Mouse (Mus musculus) embryonic facial prominence, embryonic 14.5 days (tissue): ENCODE measurements at regions not wholly inside any gene's neighbourhood (a gene's known extent, or its start where the extent isn't known, plus 50 kb on each side); places are given as distances from the start of the nearest gene placed in this dataset.

Experiments
- ATAC-seq: fragments of 200-750 bp; cut with Nextera tagmentation; 2 replicates; pipeline ENCODE4 v1.8.0; 2017; ENCODE audit warnings: low read depth, moderate number of reproducible peaks, moderate TSS enrichment
- DNase-seq: peaks from one replicate; pipeline ENCODE4 v3.0.0-alpha.2; 2015; ENCODE audit warnings: low spot score
- H3K27ac ChIP-seq: fragments of 300-500 bp; sonication (generic); replicated peaks from 2 replicates; pipeline ENCODE4 v1.5.1; 2014; ENCODE audit warnings: low read depth, mild to moderate bottlenecking, low read length, moderate library complexity
- H3K27me3 ChIP-seq: fragments of 300-500 bp; sonication (generic); replicated peaks from 2 replicates; pipeline ENCODE4 v1.6.1; 2014; ENCODE audit warnings: low read length; ENCODE audit not compliant: control insufficient read depth, insufficient read depth
- H3K36me3 ChIP-seq: fragments of 300-500 bp; sonication (generic); 2 replicates; pipeline ENCODE4 v1.6.1; 2014; ENCODE audit warnings: low read length, mixed read lengths; ENCODE audit not compliant: control insufficient read depth, insufficient read depth
- H3K4me1 ChIP-seq: fragments of 300-500 bp; sonication (generic); 2 replicates; pipeline ENCODE4 v1.6.1; 2014; ENCODE audit warnings: antibody characterized with exemption, low read length; ENCODE audit not compliant: control insufficient read depth, insufficient read depth
- H3K4me2 ChIP-seq: fragments of 300-500 bp; sonication (generic); 2 replicates; pipeline ENCODE4 v1.6.1; 2014; ENCODE audit warnings: low read depth, mild to moderate bottlenecking, low read length, moderate library complexity, mixed read lengths
- H3K4me3 ChIP-seq: fragments of 300-500 bp; sonication (generic); 2 replicates; pipeline ENCODE4 v1.5.1; 2014; ENCODE audit warnings: low read depth, mild to moderate bottlenecking, low read length
- H3K9ac ChIP-seq: fragments of 300-500 bp; sonication (generic); 2 replicates; pipeline ENCODE4 v1.6.1; 2014; ENCODE audit warnings: low read depth, mild to moderate bottlenecking, low read length, moderate library complexity, mixed read lengths
- H3K9me3 ChIP-seq: fragments of 300-500 bp; sonication (generic); 2 replicates; pipeline ENCODE4 v1.6.1; 2016; ENCODE audit warnings: low read length; ENCODE audit not compliant: control insufficient read depth
- WGBS: fragments of 180-500 bp; shearing (Covaris S2); extraction: QIAGEN DNeasy Blood & Tissue Kit; methylation state at CpG from one replicate; pipeline ENCODE4 v1.1.7; 2014; 5-methylcytosine and 5-hydroxymethylcytosine counted together

GRCm38 (mm10) chr2:173353435-173354241 is 77.3 kb upstream of the Pmepa1 start:
- H3K36me3 ChIP-seq, result no peaks in the 10 kb centered on the region
- peaks cover 32% of the 10 kb centered on the region for H3K4me1 ChIP-seq
- H3K27me3 ChIP-seq, result no peaks in the 10 kb centered on the region
- DNase-seq, result no peak
- no peak overlapping the region for H3K4me2 ChIP-seq
- H3K9me3 ChIP-seq, result no peaks in the 10 kb centered on the region
- no peak overlapping the region for H3K9ac ChIP-seq
- 70% methylated on average over 16 of the region's 16 CpGs for WGBS
- peak overlapping the region; percentile 89 for H3K27ac ChIP-seq
- H3K4me3 ChIP-seq, result no peak overlapping the region
- no peak for ATAC-seq

GRCm38 (mm10) chr2:173356786-173357185 is 80.5 kb upstream of the Pmepa1 start:
- Histone ChIP-seq H3K9me3 (no peaks in the 10 kb centered on the region), H3K27me3 (no peaks in the 10 kb centered on the region), H3K27ac (no peak overlapping the region), H3K4me3 (no peak overlapping the region), H3K4me1 (peaks cover 15% of the 10 kb centered on the region; the same call in 1 of the 2 replicates), H3K9ac (no peak overlapping the region), H3K36me3 (no peaks in the 10 kb centered on the region), H3K4me2 (no peak overlapping the region)
- ATAC-seq, result no peak
- WGBS, result 61% methylated on average over 5 of the region's 5 CpGs
- no peak for DNase-seq

- DNase-seq (no peak), ATAC-seq (no peak)
- Histone ChIP-seq H3K27me3 (0 out of 2 replicates have a peak, but pooled peaks cover 3% of the 10 kb centered on the region), H3K9me3 (no peaks in the 10 kb centered on the region), H3K4me2 (peak overlapping the region; percentile 40), H3K9ac (0 out of 2 replicates have a peak overlapping the region, but pooled peaks have one; percentile 34), H3K4me1 (peaks cover 22% of the 10 kb centered on the region), H3K27ac (no peak overlapping the region), H3K36me3 (no peaks in the 10 kb centered on the region), H3K4me3 (no peak overlapping the region)
- WGBS, result 14% methylated on average over 24 of the region's 24 CpGs
Measured at GRCm38 (mm10) chr2:173365441-173366166, 89.3 kb upstream of the Pmepa1 start.

DNA sequence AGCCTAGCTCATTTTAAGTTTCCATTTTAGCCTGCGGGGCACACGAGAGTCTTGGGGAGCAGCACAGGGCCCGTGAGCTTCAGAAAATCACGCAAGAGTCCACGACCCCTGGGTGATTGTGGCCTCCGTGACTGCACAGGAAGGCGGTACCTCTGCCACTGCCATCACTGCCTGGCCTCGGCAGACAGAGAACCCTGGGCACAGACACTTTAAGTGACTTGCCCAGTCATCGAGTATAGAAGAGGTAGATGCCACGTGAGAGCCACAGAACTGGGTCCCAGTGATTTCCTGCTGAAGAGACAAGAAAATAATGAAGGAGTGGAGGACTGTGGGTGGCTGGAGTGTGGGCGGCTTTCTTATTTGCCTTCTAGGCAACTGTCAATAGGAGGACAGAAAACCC is 90.4 kb upstream of the Pmepa1 start:
- Histone ChIP-seq H3K27me3 (0 out of 2 replicates have a peak, but pooled peaks cover 3% of the 10 kb centered on the region), H3K9me3 (peaks cover 4% of the 10 kb centered on the region), H3K4me3 (no peak overlapping the region), H3K36me3 (no peaks in the 10 kb centered on the region), H3K9ac (no peak overlapping the region), H3K4me2 (no peak overlapping the region), H3K4me1 (peaks cover 22% of the 10 kb centered on the region), H3K27ac (no peak overlapping the region)
- ATAC-seq (no peak), DNase-seq (no peak)
- WGBS, result 67% methylated on average over 11 of the region's 11 CpGs

- ATAC-seq (0 out of 2 replicates have a peak, but pooled peaks have one; percentile 7), DNase-seq (no peak)
- Histone ChIP-seq H3K4me2 (no peak overlapping the region), H3K4me1 (peaks cover 22% of the 10 kb centered on the region), H3K27ac (no peak overlapping the region; the same call in 1 of the 2 replicates), H3K4me3 (no peak overlapping the region), H3K36me3 (no peaks in the 10 kb centered on the region), H3K9me3 (peaks cover 18% of the 10 kb centered on the region), H3K27me3 (0 out of 2 replicates have a peak, but pooled peaks cover 3% of the 10 kb centered on the region), H3K9ac (no peak overlapping the region)
- 35% methylated on average over 7 of the region's 7 CpGs for WGBS
Measured at GRCm38 (mm10) chr2:173368899-173369298, 92.6 kb upstream of the Pmepa1 start.

GRCm38 (mm10) chr2:173376926-173377325 is 100.6 kb upstream of the Pmepa1 start:
- ATAC-seq (no peak), DNase-seq (no peak)
- 82% methylated on average over 6 of the region's 6 CpGs for WGBS
- Histone ChIP-seq H3K27ac (no peak overlapping the region), H3K27me3 (no peaks in the 10 kb centered on the region), H3K4me2 (no peak overlapping the region), H3K9me3 (peaks cover 12% of the 10 kb centered on the region), H3K4me1 (peaks cover 14% of the 10 kb centered on the region), H3K4me3 (no peak overlapping the region), H3K9ac (no peak overlapping the region), H3K36me3 (no peaks in the 10 kb centered on the region)

GRCm38 (mm10) chr2:173377497-173378257 is 101.3 kb upstream of the Pmepa1 start:
- Histone ChIP-seq H3K27me3 (no peaks in the 10 kb centered on the region), H3K36me3 (no peaks in the 10 kb centered on the region), H3K4me3 (no peak overlapping the region), H3K9ac (no peak overlapping the region; the same call in 1 of the 2 replicates), H3K27ac (peak overlapping the region; percentile 65), H3K4me1 (peaks cover 14% of the 10 kb centered on the region), H3K9me3 (0 out of 2 replicates have a peak, but pooled peaks cover 4% of the 10 kb centered on the region), H3K4me2 (no peak overlapping the region)
- DNase-seq (peak; percentile 77), ATAC-seq (peak; percentile 26; the same call in 1 of the 2 replicates)
- WGBS, result 51% methylated on average over 10 of the region's 12 CpGs

DNA sequence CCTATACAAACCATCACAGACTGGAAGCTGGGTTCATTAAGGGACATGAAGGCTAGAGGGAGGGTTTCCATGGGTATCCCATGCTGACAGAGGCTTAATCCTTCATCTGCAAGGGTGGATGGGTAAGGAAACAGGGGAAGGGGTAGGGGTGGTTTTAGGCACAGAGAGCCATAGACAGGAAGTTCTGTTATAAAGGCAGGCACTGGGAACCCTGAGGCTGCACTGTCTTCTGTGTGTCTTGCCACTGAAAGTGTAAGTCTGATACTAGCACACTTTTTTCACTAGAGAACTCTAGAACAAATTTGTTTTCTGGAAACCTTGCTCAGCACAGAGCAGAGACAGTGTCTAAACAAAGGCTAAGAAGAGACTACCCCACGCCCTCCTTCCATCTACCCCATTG is 103.4 kb upstream of the Pmepa1 start:
- H3K9ac ChIP-seq, result no peak overlapping the region
- peaks cover 14% of the 10 kb centered on the region for H3K4me1 ChIP-seq
- H3K36me3 ChIP-seq, result no peaks in the 10 kb centered on the region
- 89% methylated on average over 1 of the region's 1 CpGs for whole genome bisulfite sequencing
- no peak for DNase-seq
- H3K9me3 ChIP-seq, result no peaks in the 10 kb centered on the region
- ATAC-seq, result no peak
- H3K4me3 ChIP-seq, result no peak overlapping the region
- H3K27me3 ChIP-seq, result no peaks in the 10 kb centered on the region
- peak overlapping the region; percentile 69 for H3K27ac ChIP-seq
- H3K4me2 ChIP-seq, result no peak overlapping the region
